Mouse (Mus musculus) limb, embryonic 14.5 days (tissue): ENCODE measurements around the gene Tbc1d4. TPM values are rescaled to one million over a fixed set of nuclear protein-coding genes. Genes with fewer than 3 reads are reported as not detected.

Experiments used
- ATAC-seq: fragments of 200-750 bp; cut with Nextera tagmentation; 2 replicates; pipeline ENCODE4 v1.8.0; 2017; ENCODE audit warnings: low read depth, moderate number of reproducible peaks, moderate TSS enrichment; ENCODE audit not compliant: low FRiP score
- DNase-seq: peaks from one replicate; pipeline ENCODE4 v3.0.0-alpha.2; 2015; ENCODE audit warnings: low spot score
- H3K27ac ChIP-seq: fragments of 300-500 bp; sonication (generic); replicated peaks from 2 replicates; pipeline ENCODE4 v1.5.1; 2014; ENCODE audit warnings: low read depth, mild to moderate bottlenecking, low read length, moderate library complexity, mixed read lengths
- H3K27me3 ChIP-seq: fragments of 300-500 bp; sonication (generic); 2 replicates; pipeline ENCODE4 v1.6.1; 2014; ENCODE audit warnings: low read length, mixed read lengths; ENCODE audit not compliant: control insufficient read depth, insufficient read depth
- H3K36me3 ChIP-seq: fragments of 300-500 bp; sonication (generic); 2 replicates; pipeline ENCODE4 v1.6.1; 2014; ENCODE audit warnings: mild to moderate bottlenecking, low read length, moderate library complexity, mixed read lengths; ENCODE audit not compliant: control insufficient read depth, insufficient read depth
- H3K4me1 ChIP-seq: fragments of 300-500 bp; sonication (generic); 2 replicates; pipeline ENCODE4 v1.6.1; 2014; ENCODE audit warnings: antibody characterized with exemption, low read length, mixed read lengths; ENCODE audit not compliant: control insufficient read depth, insufficient read depth
- H3K4me2 ChIP-seq: fragments of 300-500 bp; sonication (generic); replicated peaks from 2 replicates; pipeline ENCODE4 v1.6.1; 2014; ENCODE audit warnings: low read depth, mild to moderate bottlenecking, low read length, moderate library complexity; ENCODE audit not compliant: severe bottlenecking
- H3K4me3 ChIP-seq: fragments of 300-500 bp; sonication (generic); replicated peaks from 2 replicates; pipeline ENCODE4 v1.5.1; 2014; ENCODE audit warnings: low read length
- H3K9ac ChIP-seq: fragments of 300-500 bp; sonication (generic); 2 replicates; pipeline ENCODE4 v1.6.1; 2014; ENCODE audit warnings: mild to moderate bottlenecking, low read depth, low read length, moderate library complexity; ENCODE audit not compliant: severe bottlenecking
- H3K9me3 ChIP-seq: fragments of 300-500 bp; sonication (generic); 2 replicates; pipeline ENCODE4 v1.6.1; 2016; ENCODE audit warnings: low read length; ENCODE audit not compliant: control insufficient read depth
- POLR2A ChIP-seq: fragments of 200-500 bp; IDR thresholded peaks from 2 replicates; pipeline ENCODE4 v1.8.0; 2012; ENCODE audit warnings: inconsistent platforms, mild to moderate bottlenecking, moderate library complexity, borderline replicate concordance; ENCODE audit not compliant: insufficient read depth, insufficient read length; ENCODE audit errors: extremely low read depth
- WGBS: fragments of 180-500 bp; shearing (Covaris S2); extraction: QIAGEN DNeasy Blood & Tissue Kit; methylation state at CpG from one replicate; pipeline ENCODE4 v1.1.7; 2014; 5-methylcytosine and 5-hydroxymethylcytosine counted together
- polyA plus RNA-seq, 2 experiments: library from polyadenylated mRNA; depleted of rRNA in 1 of 2; stranded (reverse) in 1 of 2; unstranded in 1 of 2; fragments of >200 nt; fragmentation: Nextera tagmentation in 1 of 2; extraction: Ambion mirVana in 1 of 2; gene quantifications; 2 replicates each; pipeline versions ENCODE4 v1.2.1 to v1.2.3; 2012 to 2014

The Tbc1d4 gene
- polyA plus RNA-seq, 2 experiments: 11.9 to 12.6 TPM

DNA sequence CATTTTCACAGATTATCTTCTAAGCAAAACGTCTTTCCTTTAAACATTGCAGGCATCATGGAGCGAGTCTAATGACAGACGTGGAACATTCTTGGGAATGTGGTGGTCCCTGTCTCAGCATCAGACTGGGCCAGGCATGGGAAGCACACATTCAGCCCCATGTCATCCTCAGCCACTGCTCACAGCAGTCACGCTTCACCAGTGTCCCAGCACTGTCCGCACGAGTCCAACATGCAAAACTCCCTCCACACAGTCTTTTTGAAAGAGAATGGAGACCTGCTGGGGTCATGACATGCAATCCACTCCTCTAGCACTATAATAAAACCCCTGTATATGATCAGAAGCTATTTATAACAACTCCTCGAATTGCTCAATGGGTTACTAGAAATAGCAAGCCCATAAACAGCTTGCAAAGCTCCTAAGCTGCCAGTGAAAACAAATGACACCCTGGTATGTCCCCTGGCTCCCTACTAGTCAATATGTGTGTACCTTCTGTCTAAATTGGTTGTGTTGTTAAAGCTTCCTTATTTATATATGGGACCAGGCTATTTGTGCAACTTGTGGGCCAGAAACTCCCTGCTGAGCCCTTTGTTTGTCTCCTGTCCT lies 76.8 kb downstream of the Tbc1d4 start:
- Histone ChIP-seq H3K4me1 (no peaks in the 10 kb centered on the region), H3K27me3 (no peaks in the 10 kb centered on the region), H3K9ac (no peak overlapping the region), H3K36me3 (no peaks in the 10 kb centered on the region), H3K9me3 (no peaks in the 10 kb centered on the region), H3K4me2 (no peak overlapping the region), H3K27ac (no peak overlapping the region), H3K4me3 (no peak overlapping the region)
- 59% methylated on average over 7 of the region's 7 CpGs for WGBS
- TF ChIP-seq POLR2A: no peak
- DNase-seq (no peak), ATAC-seq (no peak)

DNA sequence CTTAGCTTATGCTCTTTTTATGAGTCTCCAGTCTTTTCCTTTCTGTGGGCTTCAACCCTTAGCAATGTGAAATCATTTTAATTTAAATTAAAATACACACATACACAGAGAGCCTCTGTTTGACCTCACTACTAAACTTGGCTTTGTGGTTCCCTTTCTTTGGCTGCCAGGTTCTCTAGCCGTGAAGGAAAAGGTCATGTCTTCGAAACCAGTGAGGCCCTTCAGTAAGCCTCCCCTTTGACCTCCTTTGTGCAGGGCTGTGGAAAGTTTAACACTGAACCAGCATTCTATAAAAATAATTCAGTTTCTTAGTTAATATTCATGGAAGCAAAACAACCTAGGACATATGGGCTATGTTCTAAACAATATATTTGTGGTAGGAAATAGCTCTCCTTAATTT lies 78.5 kb downstream of the Tbc1d4 start:
- Histone ChIP-seq H3K4me1 (no peaks in the 10 kb centered on the region), H3K9ac (no peak overlapping the region), H3K27me3 (no peaks in the 10 kb centered on the region), H3K9me3 (no peaks in the 10 kb centered on the region), H3K4me3 (no peak overlapping the region), H3K4me2 (no peak overlapping the region), H3K27ac (no peak overlapping the region), H3K36me3 (no peaks in the 10 kb centered on the region)
- no peak for DNase-seq
- TF ChIP-seq POLR2A: no peak
- no peak for ATAC-seq
- WGBS: 74% methylated on average over 2 of the region's 2 CpGs

DNA sequence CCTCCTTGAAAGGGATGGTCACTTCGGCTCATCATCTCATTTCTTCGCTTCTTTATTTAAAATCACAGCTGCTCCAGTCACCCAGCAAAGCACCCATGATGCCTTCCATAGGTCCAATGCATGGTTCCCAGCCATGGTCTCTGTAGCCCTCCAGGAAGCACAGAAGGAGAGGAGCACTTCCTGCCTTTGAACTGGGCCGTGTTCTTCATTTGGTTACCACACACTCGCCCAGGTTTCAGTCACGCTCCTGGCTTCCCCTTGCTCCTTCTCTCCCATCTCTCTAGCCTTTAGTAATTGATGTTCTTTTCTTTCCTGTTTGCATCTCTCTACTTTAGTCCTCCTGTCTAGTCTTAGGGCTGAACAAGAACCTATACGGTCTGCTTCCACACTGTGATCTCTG lies 79.8 kb downstream of the Tbc1d4 start:
- no peak overlapping the region for H3K4me2 ChIP-seq
- no peak overlapping the region for H3K4me3 ChIP-seq
- H3K9ac ChIP-seq: no peak overlapping the region
- WGBS: 89% methylated on average over 6 of the region's 6 CpGs
- no peak for DNase-seq
- no peak for ATAC-seq
- no peaks in the 10 kb centered on the region for H3K27me3 ChIP-seq
- H3K27ac ChIP-seq: no peak overlapping the region
- H3K9me3 ChIP-seq: no peaks in the 10 kb centered on the region
- H3K4me1 ChIP-seq: no peaks in the 10 kb centered on the region
- TF ChIP-seq POLR2A: no peak
- no peaks in the 10 kb centered on the region for H3K36me3 ChIP-seq

DNA sequence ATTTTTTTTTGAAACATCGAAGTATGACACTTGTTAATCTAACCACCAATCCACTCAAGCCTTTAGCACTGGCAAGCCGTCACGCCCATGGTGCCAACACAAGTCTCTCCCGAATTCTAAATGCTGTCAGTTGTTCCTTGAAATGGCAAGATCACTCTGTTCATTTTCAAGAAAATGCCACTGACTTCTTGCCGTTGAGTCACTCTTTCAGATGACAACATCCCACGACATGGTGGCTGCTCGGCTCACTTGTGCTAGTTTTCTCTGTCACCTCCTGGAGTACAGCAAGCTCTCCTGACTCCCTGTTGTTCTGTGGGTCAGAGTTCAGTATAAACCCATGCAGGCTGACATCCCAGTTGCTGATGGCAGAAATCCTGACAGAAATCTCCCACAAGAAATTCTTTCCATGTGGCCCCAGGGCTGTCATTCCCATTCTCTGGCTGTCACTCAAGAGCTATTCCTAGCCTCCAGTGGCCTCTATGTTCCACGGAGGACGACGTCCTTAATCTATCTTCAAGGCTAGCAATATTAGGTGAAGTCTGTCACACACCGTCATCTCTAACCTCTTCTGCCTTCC lies 81.5 kb downstream of the Tbc1d4 start:
- no peak for ATAC-seq
- 85% methylated on average over 11 of the region's 11 CpGs for WGBS
- no peaks in the 10 kb centered on the region for H3K36me3 ChIP-seq

DNA sequence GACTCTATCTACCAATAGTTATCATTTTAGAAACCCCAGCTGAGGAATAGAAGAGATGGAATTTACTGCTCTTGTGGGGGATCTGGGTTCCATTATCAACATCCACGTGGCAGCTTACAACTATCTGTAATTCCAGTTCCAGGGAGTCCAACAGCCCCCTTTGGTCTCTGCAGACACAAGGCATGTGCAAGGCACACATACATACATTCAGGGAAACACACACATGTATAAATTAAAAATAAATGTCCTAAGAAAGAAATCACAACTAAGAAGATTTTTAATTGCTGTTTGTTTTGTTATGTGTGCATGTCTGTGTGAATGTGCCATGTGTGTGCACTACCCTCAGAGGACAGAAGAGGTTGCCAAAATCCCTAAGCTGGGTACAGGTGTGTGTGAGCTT lies 82.5 kb downstream of the Tbc1d4 start:
- ATAC-seq: no peak
- WGBS: 43% methylated on average over 1 of the region's 1 CpGs
- no peaks in the 10 kb centered on the region for H3K27me3 ChIP-seq
- no peaks in the 10 kb centered on the region for H3K36me3 ChIP-seq
- DNase-seq: no peak
- no peaks in the 10 kb centered on the region for H3K9me3 ChIP-seq
- H3K9ac ChIP-seq: no peak overlapping the region
- H3K4me2 ChIP-seq: no peak overlapping the region
- TF ChIP-seq POLR2A: no peak
- H3K4me1 ChIP-seq: no peaks in the 10 kb centered on the region
- H3K4me3 ChIP-seq: no peak overlapping the region
- no peak overlapping the region for H3K27ac ChIP-seq

More for the DNA sequence above, 81.5 kb downstream of the Tbc1d4 start:
- Histone ChIP-seq H3K27me3 (no peaks in the 10 kb centered on the region), H3K4me1 (no peaks in the 10 kb centered on the region), H3K9me3 (no peaks in the 10 kb centered on the region), H3K4me2 (no peak overlapping the region), H3K27ac (no peak overlapping the region), H3K4me3 (no peak overlapping the region), H3K9ac (no peak overlapping the region)
- no peak for TF ChIP-seq POLR2A
- DNase-seq: no peak
